Mouse (Mus musculus): ENCODE measurements at regions not wholly inside any gene's neighbourhood (a gene's known extent, or its start where the extent isn't known, plus 50 kb on each side); places are given as distances from the start of the nearest gene placed in this dataset.

- intact Hi-C loops (cut with DNase I): no loop called here
- DNase-seq: no peak
Measured at GRCm38 (mm10) chr13:55895505-55895904, 59.5 kb upstream of the Pitx1 start.

- DNase-seq: no peak
- intact Hi-C loops (cut with DNase I): no loop called here
Measured at GRCm38 (mm10) chr13:55893154-55894018, 57.4 kb upstream of the Pitx1 start.

- DNase-seq: no peak
- intact Hi-C loops (cut with DNase I): no loop called here
Measured at GRCm38 (mm10) chr13:55892250-55892649, 56.3 kb upstream of the Pitx1 start.

- intact Hi-C loops (cut with DNase I): no loop called here
- no peak for DNase-seq
Measured at GRCm38 (mm10) chr13:55887099-55887736, 51.2 kb upstream of the Pitx1 start.
